Mouse (Mus musculus): Measurements from ENCODE around the gene Fam219a. TPM values are rescaled to one million over a fixed set of nuclear protein-coding genes. Genes with fewer than 3 reads are reported as not detected.

The Fam219a gene
- total and polyA plus RNA-seq, 3 experiments = 13.4 to 15.8 (median 14.4) TPM

GRCm38 (mm10) chr4:41497995-41498845 lies 71.1 kb downstream of the Fam219a start:
- 33% methylated on average over 72 of the region's 72 CpGs for WGBS
- Histone ChIP-seq H3K4me1 (ENCODE audit: control insufficient read depth, insufficient read depth, low read length) (no peaks in the 10 kb centered on the region), H3K4me3 (no peak overlapping the region), H3K79me2 (replicated peaks; ENCODE audit: control insufficient read depth, insufficient read depth, low read length) (no peaks in the 10 kb centered on the region), H3K27me3 (ENCODE audit: control insufficient read depth, insufficient read depth, low read length) (peaks cover 11% of the 10 kb centered on the region), H3K36me3 (ENCODE audit: control insufficient read depth, insufficient read depth, low read length) (no peaks in the 10 kb centered on the region), H3K9ac (ENCODE audit: low read depth, low read length) (no peak overlapping the region), H3K27ac (no peak overlapping the region)
- intact Hi-C loops (cut with DNase I) = no loop called here
- TF ChIP-seq POLR2A (IDR thresholded peaks at IDR 0.05; ENCODE audit: insufficient read depth, low read depth, low read length) = no peak
- TF ChIP-seq EP300 (IDR thresholded peaks at IDR 0.05; ENCODE audit: insufficient read depth, low read depth, low read length) = no peak
- no peak for DNase-seq

DNA sequence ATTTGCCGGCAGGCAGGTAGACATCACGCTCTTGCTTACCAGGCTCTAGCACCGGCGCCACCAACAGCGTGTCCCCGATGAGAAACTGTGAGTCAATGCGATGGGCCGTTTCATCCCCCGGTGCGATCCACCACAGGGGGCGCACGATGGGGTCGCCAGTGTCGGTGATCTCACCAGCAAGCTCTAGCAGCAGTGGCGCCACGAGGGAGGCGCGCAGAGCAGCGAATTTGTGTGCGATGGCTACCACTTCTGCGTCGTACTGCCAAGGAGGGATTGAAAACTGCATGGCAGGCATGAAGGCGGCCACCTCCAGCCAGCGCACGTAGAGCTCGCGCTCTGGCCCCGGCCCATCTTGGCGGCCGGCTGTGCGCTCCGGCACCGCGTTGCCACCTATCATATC lies 71.8 kb downstream of the Fam219a start:
- intact Hi-C loops (cut with DNase I) = no loop called here
- Histone ChIP-seq H3K27me3 (ENCODE audit: control insufficient read depth, insufficient read depth, low read length) (peaks cover 11% of the 10 kb centered on the region), H3K36me3 (ENCODE audit: control insufficient read depth, insufficient read depth, low read length) (no peaks in the 10 kb centered on the region), H3K79me2 (replicated peaks; ENCODE audit: control insufficient read depth, insufficient read depth, low read length) (no peaks in the 10 kb centered on the region), H3K4me3 (no peak overlapping the region), H3K9ac (ENCODE audit: low read depth, low read length) (no peak overlapping the region), H3K4me1 (ENCODE audit: control insufficient read depth, insufficient read depth, low read length) (no peaks in the 10 kb centered on the region), H3K27ac (no peak overlapping the region)
- TF ChIP-seq POLR2A (IDR thresholded peaks at IDR 0.05; ENCODE audit: insufficient read depth, low read depth, low read length) (no peak), CTCF (IDR thresholded peaks at IDR 0.05) (peak; percentile 23; the same call in 1 of the 2 replicates)
- WGBS = 21% methylated on average over 34 of the region's 34 CpGs
- no peak for DNase-seq

DNA sequence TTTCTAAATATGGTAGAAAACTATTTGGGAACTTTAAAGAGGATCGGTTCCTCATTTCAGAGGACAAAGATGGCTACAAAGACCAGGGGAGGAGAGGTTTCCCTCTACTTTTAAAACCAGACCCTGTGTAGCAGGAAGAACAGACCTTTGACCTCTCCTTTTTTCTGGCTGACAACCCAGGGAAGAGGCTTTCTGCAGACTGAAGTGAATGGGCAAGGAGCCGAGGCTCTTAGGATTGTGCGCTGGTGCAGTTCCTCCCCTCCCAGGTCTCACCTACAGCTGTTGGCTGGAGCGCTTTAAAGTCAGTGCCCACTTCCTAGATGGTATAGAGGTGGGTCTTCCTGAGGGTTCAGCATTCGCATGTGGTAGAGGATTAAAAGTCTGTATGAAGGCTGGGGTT lies 72.3 kb downstream of the Fam219a start:
- H3K9ac ChIP-seq (ENCODE audit: low read depth, low read length) = no peak overlapping the region
- 67% methylated on average over 5 of the region's 5 CpGs for WGBS
- H3K79me2 ChIP-seq (replicated peaks; ENCODE audit: control insufficient read depth, insufficient read depth, low read length) = no peaks in the 10 kb centered on the region
- H3K36me3 ChIP-seq (ENCODE audit: control insufficient read depth, insufficient read depth, low read length) = no peaks in the 10 kb centered on the region
- peaks cover 11% of the 10 kb centered on the region for H3K27me3 ChIP-seq (ENCODE audit: control insufficient read depth, insufficient read depth, low read length)
- no peak overlapping the region for H3K27ac ChIP-seq
- no peaks in the 10 kb centered on the region for H3K4me1 ChIP-seq (ENCODE audit: control insufficient read depth, insufficient read depth, low read length)
- H3K4me3 ChIP-seq = no peak overlapping the region
- intact Hi-C loops (cut with DNase I) = no loop called here
- no peak for TF ChIP-seq CTCF (IDR thresholded peaks at IDR 0.05)
- DNase-seq = no peak

DNA sequence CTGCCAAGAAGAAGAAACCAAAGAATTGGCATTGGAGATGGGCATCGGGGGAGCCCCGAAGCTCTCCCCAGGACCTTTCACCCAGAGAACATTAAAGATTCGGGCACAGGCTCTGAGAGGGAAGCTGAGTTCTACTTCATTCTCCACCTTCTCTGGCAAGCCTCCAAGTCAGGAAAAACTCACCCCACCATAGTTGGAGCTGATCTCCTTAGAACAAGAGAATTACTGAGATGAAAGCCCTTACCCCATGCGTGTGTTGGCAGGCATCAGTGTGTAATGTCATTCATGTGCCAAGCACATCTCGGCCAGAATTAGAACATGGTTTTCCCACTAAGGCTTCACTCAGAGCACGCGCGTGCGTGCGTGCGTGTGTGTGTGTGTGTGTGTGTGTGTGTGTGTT lies 73.5 kb downstream of the Fam219a start:
- H3K27ac ChIP-seq = no peak overlapping the region
- intact Hi-C loops (cut with DNase I) = no loop called here
- no peaks in the 10 kb centered on the region for H3K4me1 ChIP-seq (ENCODE audit: control insufficient read depth, insufficient read depth, low read length)
- H3K4me3 ChIP-seq = no peak overlapping the region
- no peaks in the 10 kb centered on the region for H3K79me2 ChIP-seq (replicated peaks; ENCODE audit: control insufficient read depth, insufficient read depth, low read length)
- H3K27me3 ChIP-seq (ENCODE audit: control insufficient read depth, insufficient read depth, low read length) = peaks cover 11% of the 10 kb centered on the region
- WGBS = 66% methylated on average over 11 of the region's 11 CpGs
- no peak for TF ChIP-seq POLR2A (IDR thresholded peaks at IDR 0.05; ENCODE audit: insufficient read depth, low read depth, low read length)
- TF ChIP-seq EP300 (IDR thresholded peaks at IDR 0.05; ENCODE audit: insufficient read depth, low read depth, low read length) = 0 out of 2 replicates have a peak, but pooled peaks have one; percentile 23
- no peak for TF ChIP-seq CTCF (IDR thresholded peaks at IDR 0.05)
- DNase-seq = peak in 1 of 2 experiments; percentile 48
- no peaks in the 10 kb centered on the region for H3K36me3 ChIP-seq (ENCODE audit: control insufficient read depth, insufficient read depth, low read length)
- no peak overlapping the region for H3K9ac ChIP-seq (ENCODE audit: low read depth, low read length)

DNA sequence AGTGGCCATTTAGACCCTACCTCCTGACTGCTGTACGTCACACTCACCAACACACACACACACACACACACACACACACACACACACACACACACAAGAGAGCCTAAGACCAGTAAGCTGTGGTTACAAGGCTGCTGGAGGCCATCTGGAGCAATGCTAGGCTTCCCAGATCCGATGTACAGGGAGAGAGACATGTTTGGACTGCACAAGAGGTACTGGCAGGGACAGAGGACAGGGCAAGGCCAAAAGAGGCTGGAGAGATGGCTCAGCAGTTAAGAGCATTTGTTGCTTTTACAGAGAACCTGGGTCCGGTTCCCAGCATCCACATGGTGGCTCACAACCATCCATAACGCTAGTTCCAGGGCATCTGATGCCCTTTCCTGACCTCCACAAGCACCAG lies 74.3 kb downstream of the Fam219a start:
- Histone ChIP-seq H3K36me3 (ENCODE audit: control insufficient read depth, insufficient read depth, low read length) (no peaks in the 10 kb centered on the region), H3K79me2 (replicated peaks; ENCODE audit: control insufficient read depth, insufficient read depth, low read length) (no peaks in the 10 kb centered on the region), H3K4me3 (no peak overlapping the region), H3K27me3 (ENCODE audit: control insufficient read depth, insufficient read depth, low read length) (peaks cover 11% of the 10 kb centered on the region), H3K4me1 (ENCODE audit: control insufficient read depth, insufficient read depth, low read length) (no peaks in the 10 kb centered on the region), H3K9ac (ENCODE audit: low read depth, low read length) (no peak overlapping the region), H3K27ac (no peak overlapping the region)
- TF ChIP-seq EP300 (IDR thresholded peaks at IDR 0.05; ENCODE audit: insufficient read depth, low read depth, low read length) (no peak), POLR2A (IDR thresholded peaks at IDR 0.05; ENCODE audit: insufficient read depth, low read depth, low read length) (no peak), CTCF (IDR thresholded peaks at IDR 0.05) (no peak)
- intact Hi-C loops (cut with DNase I) = no loop called here
- no peak for DNase-seq
- WGBS = 85% methylated on average over 4 of the region's 4 CpGs

- H3K9ac ChIP-seq (ENCODE audit: low read depth, low read length) = no peak overlapping the region
- H3K36me3 ChIP-seq (ENCODE audit: control insufficient read depth, insufficient read depth, low read length) = no peaks in the 10 kb centered on the region
- intact Hi-C loops (cut with DNase I) = no loop called here
- H3K79me2 ChIP-seq (replicated peaks; ENCODE audit: control insufficient read depth, insufficient read depth, low read length) = no peaks in the 10 kb centered on the region
- 52% methylated on average over 3 of the region's 3 CpGs for WGBS
- no peak overlapping the region for H3K27ac ChIP-seq
- DNase-seq = no peak
- peaks cover 11% of the 10 kb centered on the region for H3K27me3 ChIP-seq (ENCODE audit: control insufficient read depth, insufficient read depth, low read length)
- no peak overlapping the region for H3K4me3 ChIP-seq
- no peak for TF ChIP-seq EP300 (IDR thresholded peaks at IDR 0.05; ENCODE audit: insufficient read depth, low read depth, low read length)
- TF ChIP-seq POLR2A (IDR thresholded peaks at IDR 0.05; ENCODE audit: insufficient read depth, low read depth, low read length) = no peak
- no peak for TF ChIP-seq CTCF (IDR thresholded peaks at IDR 0.05)
- H3K4me1 ChIP-seq (ENCODE audit: control insufficient read depth, insufficient read depth, low read length) = no peaks in the 10 kb centered on the region
Measured at GRCm38 (mm10) chr4:41494378-41494777, 75.0 kb downstream of the Fam219a start.
